Mouse (Mus musculus) liver, adult 2 months (tissue): ENCODE data around the gene Wnt6.

ENCODE experiments used
- CTCF ChIP-seq: fragments of 200-500 bp; IDR thresholded peaks from 2 replicates; pipeline ENCODE4 v1.5.1; 2011; ENCODE audit warnings: low read depth, low read length, control low read depth
- POLR2A ChIP-seq: fragments of 200-500 bp; IDR thresholded peaks from 2 replicates; pipeline ENCODE4 v1.6.1; 2011; ENCODE audit warnings: low read length, control low read depth; ENCODE audit not compliant: insufficient read depth; ENCODE audit errors: extremely low read depth

DNA sequence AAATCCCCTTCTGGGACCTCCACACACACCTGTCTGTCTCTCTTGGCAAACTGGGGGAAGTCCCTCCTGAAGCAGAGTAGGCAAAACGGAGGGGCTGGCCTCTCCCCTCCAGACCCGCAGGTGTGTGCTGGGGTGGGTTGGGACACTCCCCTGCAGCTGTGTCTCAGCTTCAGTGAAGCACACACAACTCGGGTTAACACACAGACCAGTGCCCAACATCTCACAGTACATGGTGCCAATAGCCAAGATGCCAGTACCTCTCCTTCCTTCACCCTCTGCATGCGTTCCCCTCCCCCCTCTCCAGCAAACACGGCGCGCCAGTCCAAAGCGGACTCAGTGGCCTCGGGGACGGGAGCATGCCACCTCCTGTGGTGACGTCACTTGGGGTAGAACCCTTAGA lies 19.6 kb downstream of the Wnt6 start, which contains the start of gene Wnt10a:
- TF ChIP-seq CTCF, result no peak
- TF ChIP-seq POLR2A, result no peak
